Mouse (Mus musculus) monocyte, adult 2 months (primary cell): Measurements from ENCODE around the gene Gprin2.

Source experiments
- DNase-seq, 2 experiments: peaks; one replicate each; pipeline ENCODE4 v3.0.0; 2022; ENCODE audit warnings: low spot score in 2 of 2, low read depth in 1 of 2

Gprin2 gene

GRCm38 (mm10) chr14:34201231-34202035 is at the start of gene Gprin2:
TSS of gene Gprin2 (minus strand) at chr14:34201653.
- DNase-seq = no peak

GRCm38 (mm10) chr14:34240676-34241075 is 39.2 kb upstream of the Gprin2 start:
- DNase-seq = no peak

GRCm38 (mm10) chr14:34240263-34240662 is 38.8 kb upstream of the Gprin2 start:
- DNase-seq = no peak

GRCm38 (mm10) chr14:34234630-34235380 is 33.4 kb upstream of the Gprin2 start:
- no peak for DNase-seq

GRCm38 (mm10) chr14:34233846-34234245 is 32.4 kb upstream of the Gprin2 start:
- DNase-seq = no peak

- DNase-seq = no peak
These were observed 31.6 kb upstream of the Gprin2 start for GRCm38 (mm10) chr14:34232866-34233680.

- DNase-seq = no peak
These were observed 30.9 kb upstream of the Gprin2 start for GRCm38 (mm10) chr14:34232340-34232739.

GRCm38 (mm10) chr14:34228830-34229506 is 27.5 kb upstream of the Gprin2 start:
- no peak for DNase-seq

- no peak for DNase-seq
These were observed 26.5 kb upstream of the Gprin2 start for GRCm38 (mm10) chr14:34227981-34228380.

GRCm38 (mm10) chr14:34226566-34226965 is 25.1 kb upstream of the Gprin2 start:
- no peak for DNase-seq

- no peak for DNase-seq
These were observed 24.5 kb upstream of the Gprin2 start for GRCm38 (mm10) chr14:34225986-34226385.

- no peak for DNase-seq
These were observed 22.0 kb upstream of the Gprin2 start for GRCm38 (mm10) chr14:34223362-34223898.

GRCm38 (mm10) chr14:34221416-34222077 is 20.1 kb upstream of the Gprin2 start:
- no peak for DNase-seq

GRCm38 (mm10) chr14:34220426-34220825 is 19.0 kb upstream of the Gprin2 start:
- no peak for DNase-seq

GRCm38 (mm10) chr14:34219786-34220198 is 18.3 kb upstream of the Gprin2 start:
- no peak for DNase-seq

GRCm38 (mm10) chr14:34219295-34219694 is 17.8 kb upstream of the Gprin2 start, which contains the start of gene Syt15:
TSS of gene Syt15 (plus strand) at chr14:34219595.
- DNase-seq = no peak

GRCm38 (mm10) chr14:34215451-34216127 is 14.1 kb upstream of the Gprin2 start:
- DNase-seq = no peak

- DNase-seq = no peak
These were observed 8.5 kb upstream of the Gprin2 start for GRCm38 (mm10) chr14:34209942-34210341.

GRCm38 (mm10) chr14:34209080-34209479 is 7.6 kb upstream of the Gprin2 start:
- no peak for DNase-seq
